In genomic region chr14:60676625-60677314, GRCm38 (mm10) we compare ENCODE assay signal across 21 mouse cellular contexts.
"Had no signal": no experiment of that assay in that cellular context is flagged by ENCODE, and none has a peak within 500 bp of the region (broad histone marks: within the 10 kb centered on the region; RNA-seq: fewer than 3 reads in every experiment).

No protein-coding gene starts in this region.

- H3K27ac ChIP-seq: limb, embryonic 12.5 days; limb, embryonic 15.5 days; liver, embryonic 14.5 days; macrophage; midbrain, embryonic 12.5 days; midbrain, embryonic 15.5 days; neural tube, embryonic 12.5 days; neural tube, embryonic 15.5 days; stomach, postnatal 0 days had no signal

- H3K36me3 ChIP-seq: limb, embryonic 12.5 days; limb, embryonic 15.5 days; midbrain, embryonic 12.5 days; midbrain, embryonic 15.5 days; neural tube, embryonic 12.5 days; neural tube, embryonic 15.5 days had no signal

- H3K4me2 ChIP-seq: limb, embryonic 12.5 days; limb, embryonic 15.5 days; liver, embryonic 11.5 days; lung, embryonic 14.5 days; midbrain, embryonic 12.5 days; midbrain, embryonic 15.5 days; neural tube, embryonic 12.5 days; neural tube, embryonic 15.5 days had no signal

- H3K9ac ChIP-seq: limb, embryonic 12.5 days; limb, embryonic 15.5 days; liver, embryonic 14.5 days; liver, postnatal 0 days; lung, embryonic 14.5 days; midbrain, embryonic 12.5 days; midbrain, embryonic 15.5 days; neural tube, embryonic 12.5 days; neural tube, embryonic 15.5 days had no signal

- H3K4me3 ChIP-seq: limb, embryonic 12.5 days; limb, embryonic 15.5 days; midbrain, embryonic 12.5 days; midbrain, embryonic 15.5 days; neural tube, embryonic 12.5 days; neural tube, embryonic 15.5 days had no signal

- H3K9me3 ChIP-seq: limb, embryonic 12.5 days; limb, embryonic 15.5 days; midbrain, embryonic 12.5 days; midbrain, embryonic 15.5 days; neural tube, embryonic 12.5 days; neural tube, embryonic 15.5 days had no signal

- ATAC-seq: liver, postnatal 0 days; lung, postnatal 0 days; midbrain, embryonic 15.5 days had no signal

- H3K4me1 ChIP-seq: limb, embryonic 12.5 days; limb, embryonic 15.5 days had no signal

- DNase-seq: kidney, postnatal 14 days; left cerebral cortex, postnatal 4 days; liver, postnatal 0 days; lung, embryonic 14.5 days; right cerebral cortex, adult 18-20 months; right cerebral cortex, postnatal 14 days; right cerebral cortex, postnatal 4 days; thymus, adult 2 months; thymus, postnatal 14 days; thymus, postnatal 4 days had no signal

- H3K27me3 ChIP-seq: limb, embryonic 12.5 days; limb, embryonic 15.5 days; midbrain, embryonic 12.5 days; midbrain, embryonic 15.5 days; neural tube, embryonic 12.5 days; neural tube, embryonic 15.5 days had no signal
